Mouse (Mus musculus): ENCODE measurements around the gene Tjp3.

DNA sequence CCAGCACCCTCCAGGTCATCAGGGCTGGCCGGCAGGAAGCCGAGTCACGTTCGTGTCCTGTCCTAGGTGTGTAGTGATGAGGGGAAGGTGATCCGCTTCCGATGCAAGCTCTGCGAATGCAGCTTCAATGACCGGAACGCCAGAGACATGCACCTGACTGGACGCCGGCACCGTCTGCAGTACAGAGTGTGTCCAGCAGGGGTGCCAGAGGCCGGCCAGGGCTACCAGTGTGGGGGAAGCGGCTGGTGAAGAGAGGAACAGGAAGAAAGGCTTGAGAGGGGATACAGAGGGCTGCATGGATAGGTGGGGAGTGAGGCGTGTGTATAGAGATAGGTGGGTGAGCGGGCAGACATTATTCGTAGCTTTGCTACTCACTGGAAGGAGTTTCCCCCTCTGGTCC, 46.8 kb downstream of the Tjp3 start:
- TF ChIP-seq GATA1 (IDR thresholded peaks at IDR 0.05; ENCODE audit: low read length) (no peak), TAL1 (IDR thresholded peaks at IDR 0.05; ENCODE audit: low read length) (no peak)

Data from erythroblast, embryonic 14.5 days (primary cell).